Mouse (Mus musculus) left cerebral cortex, adult 8-10 months (tissue): ENCODE data around the gene Fam69a. TPM values are rescaled to one million over a fixed set of nuclear protein-coding genes. Genes with fewer than 3 reads are reported as not detected.
"Not testable (repeated sequence)": the region's sequence is repeated elsewhere in the genome, so short reads cannot be mapped to it uniquely, and the experiment has no call there.

Experiments
- DNase-seq, 2 experiments: peaks; one replicate each; pipeline ENCODE4 v3.0.0; 2022; ENCODE audit warnings: low spot score in 2 of 2
- total RNA-seq, 4 experiments: library from RNA; stranded (reverse); gene quantifications; 2 replicates each; pipeline ENCODE4 v1.2.4; 2022

The Fam69a gene
- total RNA-seq, 4 experiments from 2014 or later: 31.2 to 44.1 (median 36.6) TPM

DNA sequence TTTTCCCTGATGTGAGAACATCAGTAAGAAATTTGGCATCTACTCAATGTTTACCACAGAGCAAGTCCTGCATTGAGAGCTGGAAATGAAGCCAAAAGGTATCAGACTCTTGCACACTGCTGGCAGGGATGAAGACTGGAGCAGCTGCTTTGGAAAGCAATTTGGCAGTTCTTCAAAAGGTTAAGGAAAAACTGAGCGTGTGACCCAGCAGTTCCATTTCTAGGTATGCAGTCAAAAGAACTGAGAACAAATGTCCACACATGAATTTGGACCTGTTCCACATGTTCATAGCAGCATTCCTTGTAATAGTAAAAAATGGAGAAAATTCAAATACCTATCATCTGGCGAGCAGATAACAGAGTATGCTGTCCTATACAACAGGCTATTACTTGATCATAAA is 39.3 kb downstream of the Fam69a start:
- no peak for DNase-seq

DNA sequence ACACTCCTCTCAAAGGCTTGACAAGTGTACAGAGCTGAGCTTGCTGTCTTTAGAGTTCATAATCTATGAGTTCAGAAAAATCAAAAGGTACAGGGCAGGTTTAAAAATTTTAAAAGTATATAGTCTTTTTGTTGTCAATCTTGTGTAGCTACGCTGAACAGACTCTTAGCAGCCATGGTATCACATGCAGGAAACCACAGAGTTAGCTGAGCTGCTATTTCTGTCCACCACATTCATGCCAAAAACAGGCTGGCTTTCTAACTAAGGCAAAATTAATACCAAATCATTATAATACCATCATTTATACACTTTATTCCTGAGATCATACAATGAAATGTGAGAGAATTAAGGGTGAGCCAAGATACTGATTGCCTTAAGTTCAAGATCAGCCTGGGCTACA is 40.4 kb downstream of the Fam69a start:
- no peak for DNase-seq

DNA sequence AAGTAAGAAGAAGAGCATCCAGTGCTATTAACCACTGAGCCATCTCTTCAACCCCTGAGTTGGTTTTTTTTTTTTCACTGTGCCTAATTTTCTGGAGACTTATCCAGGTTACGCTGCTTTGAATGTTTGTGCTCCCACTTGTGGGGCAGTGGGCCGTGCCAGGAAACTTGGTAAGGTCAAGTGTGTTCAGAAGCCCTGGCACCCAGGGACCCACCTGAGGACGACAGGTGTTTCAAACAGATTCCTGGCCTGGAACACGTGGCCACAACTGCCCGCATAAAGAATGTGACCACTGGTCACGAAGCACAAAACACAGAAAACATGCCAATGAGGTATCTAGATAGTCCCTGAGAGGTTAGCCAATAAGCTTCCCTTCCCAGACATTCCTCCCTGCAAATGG is 43.4 kb downstream of the Fam69a start:
- no peak for DNase-seq

DNA sequence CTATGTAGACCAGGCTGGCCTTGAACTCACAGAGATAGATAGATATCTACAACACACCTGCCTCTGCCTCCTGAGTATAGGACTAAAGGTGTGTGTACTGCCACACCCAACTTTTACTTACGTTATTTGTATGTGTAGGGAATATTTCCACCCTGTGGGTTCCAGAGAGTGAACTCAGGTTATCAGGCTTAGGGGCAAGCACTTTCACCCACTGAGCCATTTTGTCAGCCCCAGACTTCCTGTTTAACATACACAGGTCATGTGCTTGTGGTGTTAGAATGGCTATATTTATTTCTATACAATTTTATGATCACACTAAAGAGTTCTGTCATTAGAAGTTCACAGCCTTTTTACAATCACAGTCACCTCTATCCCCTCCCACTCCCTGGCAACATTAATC is 43.9 kb downstream of the Fam69a start:
- no peak for DNase-seq

DNA sequence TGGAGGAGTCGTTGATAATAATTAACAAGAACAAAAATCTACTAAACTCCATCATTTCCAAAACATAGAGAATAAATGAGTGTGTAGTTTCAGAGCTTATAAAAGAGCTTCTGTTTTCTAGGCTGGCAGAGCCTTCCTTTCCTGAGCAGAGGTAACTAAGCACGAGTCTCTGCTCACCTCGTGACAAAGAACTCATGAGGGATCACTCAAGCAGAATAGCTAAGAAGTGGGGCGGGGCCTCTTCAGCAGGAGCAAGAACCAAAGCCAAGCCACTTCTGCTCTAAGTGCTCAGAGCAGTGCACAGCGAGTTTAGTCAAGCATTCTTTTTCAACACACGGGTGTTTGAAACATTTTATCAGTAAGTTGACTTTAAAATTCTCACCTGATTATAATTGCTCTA is 45.7 kb downstream of the Fam69a start:
- no peak for DNase-seq

DNA sequence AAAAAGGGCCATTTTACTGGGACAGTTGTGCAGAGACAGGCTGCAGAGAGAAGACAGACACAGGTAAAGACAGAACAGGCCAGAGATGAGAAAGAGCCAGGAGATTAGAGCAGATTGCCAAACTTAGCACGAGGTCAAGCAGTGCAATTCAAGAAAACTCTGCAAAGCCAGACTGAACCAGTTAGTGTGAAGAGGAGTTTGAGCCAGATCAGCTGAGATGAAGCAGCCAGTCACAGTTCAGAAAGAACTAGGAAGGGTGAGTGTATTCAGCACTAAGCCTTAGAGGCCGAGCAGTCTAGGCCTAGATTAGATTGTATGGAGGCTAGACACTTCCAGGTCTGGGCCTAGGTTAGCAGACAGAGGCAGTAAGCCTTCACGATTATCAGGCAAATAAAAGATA is 47.2 kb downstream of the Fam69a start:
- no peak for DNase-seq

DNA sequence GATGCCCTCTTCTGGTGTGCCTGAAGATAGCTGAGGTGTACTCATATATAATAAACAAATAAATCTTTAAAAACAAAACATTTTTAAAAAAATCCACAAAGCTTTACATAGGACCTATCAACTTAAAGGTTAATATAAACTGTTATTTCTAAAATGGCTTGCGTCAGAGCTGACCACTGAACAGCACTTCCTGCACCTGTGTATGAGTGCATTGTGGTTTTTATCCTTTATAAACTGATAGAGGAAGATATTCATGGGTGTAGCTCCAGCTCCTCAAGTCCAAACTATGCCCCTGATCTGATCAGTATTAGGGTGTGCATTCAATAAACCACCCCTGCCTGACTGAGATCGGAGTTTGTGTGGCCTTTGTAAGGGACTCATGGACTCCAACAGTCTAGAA is 48.0 kb downstream of the Fam69a start:
- DNase-seq: no peak

DNA sequence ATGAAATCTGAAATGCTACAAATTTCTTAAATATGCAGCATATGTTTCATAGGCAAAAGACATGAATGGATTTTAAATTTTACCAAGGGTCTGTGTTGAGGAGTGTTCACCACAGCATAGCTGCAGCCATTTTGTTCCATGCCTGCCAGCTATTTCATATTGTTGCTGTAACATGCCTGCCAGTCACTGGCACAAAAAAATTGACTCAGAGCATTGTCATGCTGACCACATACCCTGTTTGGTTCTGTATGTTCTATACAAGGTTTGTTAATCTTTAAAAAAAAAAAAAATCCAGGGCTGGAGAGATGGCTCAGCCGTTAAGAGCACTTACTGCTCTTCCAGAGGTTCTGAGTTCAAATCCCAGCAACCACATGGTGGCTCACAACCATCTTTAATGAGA is 48.4 kb downstream of the Fam69a start:
- not testable (repeated sequence) for DNase-seq

DNA sequence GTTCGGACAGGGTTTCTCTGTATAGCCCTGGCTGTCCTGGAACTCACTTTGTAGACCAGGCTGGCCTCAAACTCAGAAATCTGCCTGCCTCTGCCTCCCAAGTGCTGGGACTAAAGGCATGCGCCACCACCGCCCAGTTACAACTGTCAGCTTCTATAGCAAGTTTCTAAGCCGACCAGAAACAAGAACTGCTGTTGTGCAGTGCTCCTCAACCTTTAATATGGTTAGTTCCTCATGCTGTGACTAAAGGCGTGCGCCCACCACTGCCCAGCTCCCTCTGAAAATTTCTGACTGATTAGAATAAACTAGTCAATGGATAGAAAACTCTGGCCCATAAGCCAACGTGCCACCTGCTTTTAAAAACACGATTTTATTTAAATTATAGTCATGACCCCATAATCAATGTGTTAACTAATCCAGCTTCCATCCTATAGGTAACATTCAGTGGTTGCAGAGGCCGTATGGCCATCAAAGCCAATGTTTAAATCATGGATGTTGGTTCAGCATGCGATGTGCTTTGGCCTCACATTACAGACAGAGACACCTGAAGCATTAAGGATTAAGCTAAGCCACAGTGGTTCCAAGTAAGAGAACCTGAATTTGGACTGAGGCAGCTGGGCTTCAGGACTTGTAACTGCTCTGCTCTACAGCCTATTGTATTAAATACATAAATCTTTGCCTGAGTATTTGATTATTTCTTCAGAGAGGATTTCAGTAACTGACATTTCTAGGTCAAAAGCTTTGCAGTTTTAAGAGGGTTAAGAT is 50.1 kb downstream of the Fam69a start:
- DNase-seq: no peak

DNA sequence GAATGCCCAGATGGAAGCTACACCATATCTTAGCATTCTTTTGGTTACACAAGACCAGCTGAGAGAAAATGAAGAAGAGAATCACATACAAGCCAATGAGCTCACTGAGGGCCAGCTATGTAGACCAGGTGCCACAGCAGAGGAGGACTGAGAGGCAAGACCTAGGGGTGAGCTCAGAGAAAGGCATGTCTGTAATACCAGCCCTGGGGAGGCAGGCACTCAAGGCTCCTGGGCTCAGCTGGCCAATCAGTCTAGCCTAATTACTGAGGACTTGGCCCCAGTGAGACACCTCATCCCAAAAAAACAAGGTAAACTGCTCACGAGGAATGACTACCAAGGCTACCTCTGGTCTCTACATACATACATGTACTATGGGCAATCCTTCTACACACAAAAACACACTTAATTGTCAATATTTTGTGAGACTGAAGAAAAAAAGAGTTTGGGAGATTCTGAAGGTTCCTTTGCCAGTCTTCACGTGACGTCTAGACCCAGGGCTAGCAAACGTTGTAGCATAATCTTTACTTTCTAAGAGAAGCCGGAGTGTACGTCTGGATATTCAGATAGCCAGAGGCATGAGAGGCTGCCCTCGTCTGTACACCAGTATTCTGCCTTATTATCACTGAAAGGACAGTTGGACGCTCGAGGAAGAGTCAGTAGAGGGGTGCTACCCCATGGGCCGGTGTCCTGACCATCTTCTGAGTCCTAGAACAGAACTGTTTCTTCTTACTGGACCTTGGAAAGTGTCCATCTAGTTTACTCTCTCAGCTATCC is 51.9 kb downstream of the Fam69a start:
- no peak for DNase-seq

DNA sequence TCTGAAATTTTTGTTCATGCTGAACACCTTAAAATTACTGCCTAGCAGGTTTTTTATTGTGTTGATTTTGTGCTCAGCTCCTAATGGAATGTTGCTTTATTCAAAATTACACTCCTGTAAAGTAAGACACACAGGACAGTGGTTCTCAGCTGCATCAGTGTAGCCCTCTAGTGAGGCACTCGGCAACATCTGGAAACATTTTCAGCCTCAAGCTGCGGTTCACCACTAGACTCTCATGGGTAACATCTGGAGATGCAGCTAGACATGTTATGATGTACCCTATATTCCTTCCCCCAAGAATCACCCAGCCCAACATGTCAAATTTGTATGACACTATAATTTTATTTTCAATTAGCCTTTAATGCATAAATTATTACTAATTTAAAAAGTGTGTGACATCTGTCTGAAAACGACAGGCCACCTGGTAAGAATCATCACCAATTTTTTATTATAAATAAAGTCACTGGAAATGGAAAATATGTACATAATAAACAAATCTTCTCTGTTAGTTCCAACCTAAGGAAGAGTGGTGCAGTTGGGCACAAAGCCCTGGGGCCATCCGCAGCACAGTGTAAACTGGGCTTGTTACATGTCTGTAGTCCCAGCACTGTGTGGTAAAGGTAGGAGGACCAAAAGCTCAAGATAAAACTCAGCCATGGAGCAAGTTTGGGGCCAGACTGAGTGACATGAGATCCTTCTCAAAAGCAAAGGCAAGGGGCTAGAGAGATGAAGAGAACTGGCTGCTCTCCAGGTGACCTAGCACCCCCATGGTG is 53.5 kb downstream of the Fam69a start:
- DNase-seq: no peak

DNA sequence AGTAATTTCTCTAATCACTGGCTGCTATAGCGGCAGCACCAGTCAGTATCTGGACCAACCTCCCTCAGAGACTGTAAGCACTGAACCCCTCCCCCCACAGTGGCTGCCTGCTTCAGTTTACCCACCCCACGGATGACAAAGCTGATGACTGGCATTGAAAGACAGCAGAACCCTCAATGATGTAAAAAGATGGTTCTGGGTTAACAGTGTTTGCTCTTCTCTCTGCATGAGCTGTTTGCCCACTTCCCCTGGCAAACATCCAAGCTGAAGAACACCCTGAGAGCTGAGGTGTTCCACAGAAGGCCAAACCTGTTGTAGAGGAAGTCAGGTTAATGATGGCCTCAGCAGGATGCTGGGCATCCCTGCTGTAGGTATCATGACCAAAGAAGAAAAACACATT is 54.3 kb downstream of the Fam69a start:
- DNase-seq: no peak

DNA sequence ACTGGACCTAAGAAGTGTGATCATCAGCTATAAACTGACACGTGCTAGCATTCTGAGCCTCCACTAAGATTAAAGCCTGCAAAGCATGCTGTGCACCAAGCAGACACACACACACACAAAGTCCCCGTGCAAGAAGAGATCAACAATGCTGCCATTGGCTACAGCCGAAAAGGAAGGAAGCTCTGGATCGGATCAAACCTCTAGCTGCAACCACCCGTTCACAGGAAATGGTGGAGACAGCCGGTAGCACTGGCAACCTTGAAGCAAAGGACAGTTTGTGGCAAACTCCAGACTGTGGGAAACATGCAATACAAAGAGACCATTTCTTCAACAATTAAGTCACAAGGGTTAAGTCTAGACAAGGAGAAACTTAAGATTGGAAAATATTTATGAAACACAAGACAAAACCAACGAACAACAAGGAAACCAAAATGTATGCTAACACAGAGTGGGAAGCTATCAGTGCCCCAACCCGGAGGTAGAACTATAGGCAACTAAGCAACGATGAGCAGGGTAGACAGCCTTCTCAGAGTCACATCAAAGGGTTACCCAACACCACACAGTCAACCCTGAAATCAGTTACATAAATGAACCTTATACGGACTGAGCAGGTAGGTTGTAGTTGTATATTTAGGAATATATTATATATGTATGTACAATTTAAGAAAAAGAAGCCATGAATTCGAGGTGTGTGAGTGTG is 60.2 kb downstream of the Fam69a start:
- DNase-seq: no peak

DNA sequence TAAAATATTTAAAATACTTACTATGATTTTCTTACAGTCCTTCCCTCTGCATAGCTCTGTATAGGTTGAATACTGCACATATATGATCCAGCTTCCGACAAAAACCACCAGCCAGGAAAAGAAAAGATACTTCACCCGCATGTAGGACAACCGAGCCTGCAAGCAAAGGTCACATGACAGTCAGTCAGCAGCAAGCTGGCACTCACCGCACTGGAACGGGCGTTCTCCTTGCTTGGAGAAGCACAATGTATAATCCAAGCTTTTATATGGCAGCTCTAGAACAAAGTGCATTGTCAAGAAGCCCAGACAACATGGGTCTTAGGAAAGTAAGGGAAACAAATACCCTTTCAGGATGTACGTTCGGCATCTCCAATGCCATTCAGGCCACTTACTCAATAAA is 62.3 kb downstream of the Fam69a start:
- DNase-seq: no peak

DNA sequence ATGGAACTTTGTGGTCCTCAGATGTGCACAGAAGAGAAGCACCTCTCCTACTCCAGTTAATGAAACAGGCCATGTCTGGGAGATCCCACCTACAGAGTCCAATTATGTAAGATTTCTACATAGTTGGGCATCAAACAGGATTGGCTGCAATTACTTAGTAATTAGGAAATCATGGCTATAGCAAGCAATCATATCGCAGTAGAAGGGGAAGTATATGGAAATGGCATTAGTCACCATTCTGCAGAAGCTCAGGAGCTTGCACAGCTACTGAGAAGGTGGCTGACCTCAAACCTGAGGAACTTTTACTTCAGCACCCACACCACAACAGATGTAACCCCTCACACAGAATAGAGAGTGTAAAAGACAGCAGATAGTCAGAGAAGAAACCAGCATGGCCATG is 64.0 kb downstream of the Fam69a start:
- DNase-seq: no peak

DNA sequence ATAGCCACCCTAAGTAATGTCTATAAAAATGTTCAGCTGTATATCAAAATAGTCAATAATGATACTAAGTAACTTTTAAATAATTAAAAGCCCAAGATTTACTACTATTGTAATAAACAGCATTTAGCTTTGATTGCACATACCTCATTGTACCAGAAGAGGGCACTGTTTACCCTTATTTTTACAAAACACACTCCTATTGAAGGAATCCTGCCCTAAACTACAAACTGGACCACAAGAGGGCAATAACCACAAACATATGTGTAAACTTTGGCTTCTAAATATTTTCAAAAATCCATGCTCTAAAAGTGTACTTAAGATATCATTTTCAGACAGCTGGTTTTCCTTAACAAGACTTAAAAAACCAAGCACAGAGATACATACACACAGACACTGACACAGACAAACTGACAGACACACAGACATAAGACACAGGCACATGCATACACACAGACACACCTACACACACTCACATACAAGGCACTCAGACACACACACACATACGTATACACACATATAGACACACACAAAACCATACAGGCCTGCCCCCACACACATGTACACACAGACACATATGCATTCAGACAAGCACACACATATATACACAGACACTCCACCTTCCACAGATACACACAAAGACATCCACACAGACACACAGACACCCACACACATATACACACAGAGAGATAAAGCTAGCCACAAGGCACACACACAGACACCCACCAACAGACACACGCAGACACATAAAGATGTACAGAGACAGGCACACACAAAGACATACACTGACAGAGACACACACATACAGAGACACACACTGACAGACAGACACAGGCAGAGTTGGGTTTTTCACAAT is 65.3 kb downstream of the Fam69a start:
- no peak for DNase-seq

DNA sequence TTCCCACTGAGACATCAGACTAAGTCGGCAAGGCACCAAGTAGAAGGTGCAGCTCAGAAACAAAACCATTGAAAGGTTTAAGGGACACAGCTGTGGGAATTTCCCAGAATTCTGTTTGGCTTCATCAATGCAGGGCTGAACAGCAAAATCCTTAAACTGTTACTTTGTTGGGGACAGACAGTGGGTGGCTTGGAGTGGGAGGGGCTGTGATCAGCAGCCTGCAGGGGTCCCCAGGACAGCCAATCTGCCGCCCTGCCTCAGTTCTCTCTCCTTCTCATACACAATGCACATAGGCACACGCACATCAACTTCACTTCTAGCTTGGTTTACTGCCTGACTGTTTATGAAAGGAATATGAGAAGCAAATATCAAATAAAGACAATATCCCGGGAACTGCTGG is 71.6 kb downstream of the Fam69a start:
- DNase-seq: no peak

DNA sequence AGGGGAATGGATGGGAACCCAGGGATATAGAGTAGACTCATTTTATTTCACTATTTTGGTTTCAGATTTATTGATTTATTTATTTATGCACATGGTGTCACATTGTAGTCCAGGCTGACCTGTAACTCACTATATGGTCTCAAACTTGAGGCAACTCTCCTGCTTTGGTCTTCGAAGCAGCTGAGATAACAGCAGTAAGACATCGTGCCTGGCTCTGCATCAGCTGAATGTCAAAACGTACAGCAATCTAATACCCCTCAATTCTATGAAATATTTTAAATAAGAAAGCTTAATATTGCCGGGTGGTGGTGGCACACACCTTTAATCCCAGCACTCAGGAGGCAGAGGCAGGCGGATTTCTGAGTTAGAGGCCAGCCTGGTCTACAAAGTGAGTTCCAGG is 75.9 kb downstream of the Fam69a start:
- DNase-seq: no peak

DNA sequence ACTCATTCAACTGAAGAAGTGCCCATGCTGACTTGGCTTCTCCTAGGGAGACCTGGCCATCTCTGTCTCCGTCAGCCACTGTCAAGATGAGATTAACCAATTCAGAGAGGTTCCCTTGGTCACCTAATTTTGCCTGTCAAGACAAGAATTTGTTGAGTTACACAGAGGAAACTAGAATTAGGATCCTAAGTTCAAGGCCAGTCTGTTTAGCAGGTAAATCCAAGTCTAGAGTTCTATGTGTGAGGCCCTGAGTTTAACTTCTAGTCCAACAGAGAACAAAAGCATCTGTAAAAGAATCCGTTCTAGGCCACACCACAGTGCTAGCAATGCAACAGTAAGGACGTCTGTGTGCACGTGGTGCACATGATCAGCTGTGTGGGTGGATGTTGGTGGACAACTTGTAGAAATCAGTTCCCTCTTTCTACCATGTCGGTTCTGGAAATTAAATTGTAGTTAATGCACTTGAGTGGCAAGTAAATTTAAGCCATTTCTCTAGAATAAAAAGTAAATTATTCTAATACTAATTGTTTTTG is 76.7 kb downstream of the Fam69a start:
- no peak for DNase-seq

DNA sequence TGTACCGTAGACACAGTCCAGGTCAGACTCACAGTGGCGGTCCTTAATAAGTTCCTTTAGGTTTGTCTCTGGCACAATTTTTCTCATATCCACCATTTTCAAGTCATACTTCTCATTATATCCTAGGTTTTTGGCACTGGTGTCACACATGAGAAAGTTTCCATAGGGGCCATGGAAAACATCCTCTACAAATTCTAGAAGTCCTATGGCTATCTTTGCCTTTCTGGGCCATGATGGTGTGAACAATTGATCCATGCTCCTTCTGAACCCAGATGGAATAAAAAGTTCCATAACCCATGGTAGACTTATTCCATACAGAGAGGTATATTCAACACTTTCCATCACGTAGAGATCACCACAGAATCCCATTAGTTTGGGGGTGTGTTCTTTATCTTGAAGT is 77.2 kb downstream of the Fam69a start:
- DNase-seq: no peak
